13 mouse cellular contexts compared by ENCODE assay signal in the genomic region with DNA sequence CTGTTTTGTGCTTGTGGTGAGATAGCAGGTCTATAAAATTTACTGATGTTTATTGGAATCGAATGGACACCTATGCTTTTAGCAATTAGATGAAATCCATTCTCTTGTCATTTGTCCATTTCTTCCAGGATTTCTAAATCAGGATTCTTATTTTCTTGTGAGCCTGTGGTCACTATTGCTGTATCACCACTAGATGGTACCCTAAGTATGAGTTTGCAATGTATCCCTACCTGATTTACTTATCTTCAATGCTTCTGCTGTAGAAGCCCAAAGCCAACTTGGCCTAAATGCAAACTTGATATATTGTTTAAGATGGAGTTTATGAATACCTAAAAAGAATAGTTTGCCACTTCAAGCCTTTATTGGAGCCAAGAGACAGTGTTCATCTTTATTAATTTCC. TPM values are rescaled to one million over a fixed set of nuclear protein-coding genes. Genes with fewer than 3 reads are reported as not detected.
DNase-seq lines count a peak whose midpoint lies in the region; ATAC-seq and TF ChIP-seq lines count a peak whose summit lies in the region.
"Had no signal": no experiment of that assay in that cellular context is flagged by ENCODE, and none has a peak within 500 bp of the region (broad histone marks: within the 10 kb centered on the region; RNA-seq: fewer than 3 reads in every experiment).

No protein-coding gene starts in this region.

- H3K4me1 ChIP-seq in MEL (ENCODE audit: control insufficient read depth in 1 of 2, insufficient read depth in 2 of 2, low read length in 2 of 2) = peaks cover 0 to 18% of the 10 kb centered on the region in 2 experiments; a peak in 2 of 4 replicates
- H3K4me1 ChIP-seq: hindbrain, embryonic 15.5 days; limb, embryonic 15.5 days had no signal

- peak; percentile 82 for TF ChIP-seq RAD21 in MEL (IDR thresholded peaks at IDR 0.05; ENCODE audit: low read depth, low read length)

- no peaks in the 10 kb centered on the region for H3K79me2 ChIP-seq in MEL (ENCODE audit: control insufficient read depth, insufficient read depth, low read length, poor library complexity)

- no peak for TF ChIP-seq EP300 in MEL (IDR thresholded peaks at IDR 0.05; ENCODE audit: low read depth in 1 of 2, low read length in 2 of 2)

- H3K27me3 ChIP-seq in MEL (ENCODE audit: control insufficient read depth in 1 of 2, insufficient read depth in 2 of 2, low read length in 2 of 2) = no peaks in the 10 kb centered on the region
- H3K27me3 ChIP-seq: hindbrain, embryonic 15.5 days; limb, embryonic 15.5 days had no signal

- H3K27ac ChIP-seq in layer of hippocampus, adult 2 months = no peak overlapping the region
- no peak overlapping the region for H3K27ac ChIP-seq in MEL (ENCODE audit: control insufficient read depth, low read depth, low read length)
- H3K27ac ChIP-seq: hindbrain, embryonic 15.5 days; limb, embryonic 15.5 days had no signal

- H3K9me3 ChIP-seq in MEL (replicated peaks; ENCODE audit: insufficient read depth, low read length) = no peaks in the 10 kb centered on the region
- H3K9me3 ChIP-seq: hindbrain, embryonic 15.5 days; limb, embryonic 15.5 days had no signal

- peak; percentile 25 for DNase-seq in embryo, embryonic 10 days (ENCODE audit: low spot score)
- no peak for DNase-seq in embryo, embryonic 9.5 days (ENCODE audit: extremely low spot score)
- DNase-seq in layer of hippocampus, adult 2 months (ENCODE audit: low spot score in 2 of 2) = no peak
- DNase-seq in layer of hippocampus, adult 18-20 months (ENCODE audit: low spot score in 2 of 2) = no peak
- peak; percentile 38 for DNase-seq in MEL (ENCODE audit: low read depth, low spot score)
- DNase-seq in cerebellum, postnatal 36 days = no peak
- DNase-seq in ovary, adult 18-20 months (ENCODE audit: low spot score) = no peak
- DNase-seq: B cell, adult 2 months; layer of hippocampus, adult 9-11 months had no signal

- TF ChIP-seq CTCF in layer of hippocampus, adult 2 months (conservative IDR thresholded peaks at IDR 0.05) = peak; percentile 87
- peak in 2 of 3 experiments; percentile 42 to 76; a peak in 4 of 6 replicates for TF ChIP-seq CTCF in MEL (IDR thresholded peaks at IDR 0.05 in 2 of 3, conservative IDR thresholded peaks at IDR 0.05 in 1 of 3; ENCODE audit: control insufficient read depth in 1 of 3, insufficient read depth in 1 of 3, low read depth in 2 of 3, low read length in 3 of 3, poor library complexity in 1 of 3, severe bottlenecking in 1 of 3)

- H3K9ac ChIP-seq in MEL (ENCODE audit: control insufficient read depth, low read depth, low read length, poor library complexity, severe bottlenecking) = no peak overlapping the region
- H3K9ac ChIP-seq: hindbrain, embryonic 15.5 days; limb, embryonic 15.5 days had no signal

- H3K36me3 ChIP-seq in MEL (ENCODE audit: control insufficient read depth in 1 of 2, insufficient read depth in 2 of 2, low read length in 2 of 2) = peaks cover 0 to 16% of the 10 kb centered on the region in 2 experiments; a peak in 2 of 4 replicates

- TF ChIP-seq POLR2A in MEL (IDR thresholded peaks at IDR 0.05; ENCODE audit: control insufficient read depth in 1 of 2, insufficient read depth in 1 of 2, low read depth in 1 of 2, low read length in 2 of 2, poor library complexity in 1 of 2) = no peak

- no peak overlapping the region for H3K4me3 ChIP-seq in layer of hippocampus, adult 2 months
- no peak overlapping the region for H3K4me3 ChIP-seq in MEL (ENCODE audit: control insufficient read depth in 1 of 2, insufficient read depth in 1 of 2, low read depth in 2 of 2, low read length in 2 of 2)
- H3K4me3 ChIP-seq: erythroblast, embryonic 14.5 days; hindbrain, embryonic 15.5 days; limb, embryonic 15.5 days had no signal

- ATAC-seq in megakaryocyte progenitor cell, adult 5-6 weeks (replicated peaks; ENCODE audit: poor library complexity) = peak; percentile 68

TF ChIP-seq in MEL, 35 proteins besides CTCF, POLR2A, EP300 and RAD21:
- TF ChIP-seq USF2 (IDR thresholded peaks at IDR 0.05; ENCODE audit: borderline replicate concordance in 1 of 2, insufficient read depth in 1 of 2, low read depth in 1 of 2, low read length in 2 of 2) (no peak), JUND (IDR thresholded peaks at IDR 0.05; ENCODE audit: low read depth, low read length) (no peak), ZC3H11A (IDR thresholded peaks at IDR 0.05; ENCODE audit: low read depth, low read length) (peak; percentile 31), SMC3 (IDR thresholded peaks at IDR 0.05; ENCODE audit: low read depth, low read length) (peak; percentile 77), TAL1 (IDR thresholded peaks at IDR 0.05; ENCODE audit: low read length) (no peak), MEF2A (IDR thresholded peaks at IDR 0.05; ENCODE audit: extremely low read depth, insufficient replicate concordance, low read depth, low read length, poor library complexity, severe bottlenecking) (no peak), KAT2A (conservative IDR thresholded peaks at IDR 0.05; ENCODE audit: low read depth, low read length) (no peak), BHLHE40 (IDR thresholded peaks at IDR 0.05; ENCODE audit: borderline replicate concordance, low read depth, low read length) (no peak), TCF12 (IDR thresholded peaks at IDR 0.05; ENCODE audit: low read depth, low read length) (no peak), MYB (IDR thresholded peaks at IDR 0.05; ENCODE audit: low read depth, low read length) (no peak), POLR2AphosphoS2 (IDR thresholded peaks at IDR 0.05; ENCODE audit: low read length) (no peak), MXI1 (IDR thresholded peaks at IDR 0.05; ENCODE audit: low read depth, low read length) (no peak), TBP (IDR thresholded peaks at IDR 0.05; ENCODE audit: low read depth, low read length) (no peak), NRF1 (IDR thresholded peaks at IDR 0.05; ENCODE audit: insufficient read depth, low read depth, low read length, poor library complexity, severe bottlenecking) (no peak), ELF1 (IDR thresholded peaks at IDR 0.05; ENCODE audit: low read depth, low read length) (no peak)

RNA-seq across cellular contexts. Expression of gene Kifap3, which starts 54.7 kb away (rescaled TPM):
- total RNA-seq in layer of hippocampus, adult 2 months (2021) = 100 to 1,000 TPM; 168 to 180 TPM
- total RNA-seq in layer of hippocampus, adult 18-20 months (2021) = 100 to 1,000 TPM; 171 to 173 TPM
- 5.1 and 5.3 TPM in 2 replicates for total RNA-seq in MEL (2012; rRNA removed)
- polyA plus RNA-seq in MEL (2012; ENCODE audit: insufficient read depth in 1 of 2, insufficient read length in 2 of 2, low read depth in 1 of 2, low replicate concordance in 2 of 2, missing spikeins in 1 of 2) = 1 to 10 TPM in 1 of 2 experiments, not detected in 1; 7.6 TPM
- total RNA-seq in megakaryocyte progenitor cell, adult 5-6 weeks (2015) = 11.1 and 11.8 TPM in 2 replicates
- 10.9 and 14.8 TPM in 2 replicates for total RNA-seq in megakaryocyte progenitor cell, adult 5-6 weeks (2017)

Comparison
In these comparisons a context has a peak if more than half of its experiments do, and no peak if none do; other contexts are left out.
1. DNase-seq: peak in embryo, embryonic 10 days (single experiment) and MEL (single experiment); none in embryo, embryonic 9.5 days (single experiment), layer of hippocampus, adult 2 months (0 of 2), layer of hippocampus, adult 18-20 months (0 of 2), cerebellum, postnatal 36 days (0 of 2) and ovary, adult 18-20 months (single experiment).
2. RNA of gene Kifap3, which starts 54.7 kb away (total RNA-seq): 168 to 180 TPM in layer of hippocampus, adult 2 months and 171 to 173 TPM in layer of hippocampus, adult 18-20 months; 10.9 to 14.8 TPM in megakaryocyte progenitor cell, adult 5-6 weeks and 5.1 to 5.3 TPM in MEL; every median in the first group is over 10 times any median in the second.